Mouse (Mus musculus) regulatory T cell (primary cell): ENCODE data around the gene Slc4a5.

ENCODE experiments used
- in situ Hi-C: fragments of 300-600 bp; cut with MboI, MseI; formaldehyde crosslinking; loops from one replicate; pipeline ENCODE4 v1.15.1; 2025; ENCODE audit warnings: high pct_unique_total_duplicates

Gene Slc4a5

DNA sequence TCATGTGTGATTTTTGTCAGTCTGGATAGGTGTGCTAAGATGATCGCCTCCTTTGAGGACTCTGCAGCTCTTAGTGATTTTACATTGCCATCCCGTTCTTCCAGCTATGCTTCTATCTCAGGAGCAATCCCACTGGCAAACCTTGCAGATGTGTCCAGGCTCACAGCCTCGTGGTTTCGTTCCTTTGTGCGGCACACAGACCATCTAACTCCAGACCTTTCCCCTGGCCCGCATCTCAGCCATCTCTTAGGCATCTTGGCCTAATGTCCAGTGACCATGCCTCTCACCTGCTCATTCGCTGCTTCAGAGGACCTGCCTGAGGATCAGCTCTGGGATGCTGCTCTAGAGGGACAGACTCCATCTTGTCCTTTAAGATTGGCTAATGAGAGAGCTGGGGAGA is 130.5 kb downstream of the Slc4a5 start:
- in situ Hi-C loops = loop anchor here (5.0 kb wide), 2 partner anchors 162 to 322 kb away; no protein-coding TSS in a partner anchor

DNA sequence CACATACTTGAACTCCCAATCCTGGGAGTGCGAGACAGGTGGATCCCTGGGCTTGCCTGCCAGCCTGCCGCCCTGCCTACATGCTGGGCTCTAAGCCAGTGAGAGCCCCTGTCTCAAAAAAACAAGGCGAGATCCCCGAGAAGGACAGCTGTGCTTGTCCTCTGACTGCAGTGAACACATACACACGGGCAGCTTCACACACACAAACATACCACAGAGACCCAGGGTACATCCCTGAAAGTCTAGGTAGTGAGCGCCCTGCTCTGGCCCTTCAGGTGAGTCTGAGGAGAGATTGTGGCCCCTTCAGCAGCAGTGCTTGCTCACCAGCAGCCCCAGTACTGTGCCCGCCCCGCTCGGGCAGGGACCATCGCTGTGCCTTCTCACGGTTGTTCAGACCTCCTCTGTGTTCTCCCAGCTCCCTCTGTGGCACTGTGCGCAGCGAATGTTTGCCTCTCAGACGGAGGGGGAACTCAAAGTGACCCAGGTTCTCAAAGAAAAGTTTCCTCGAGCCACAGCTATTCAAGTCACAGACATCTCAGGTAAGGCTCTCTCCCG is 131.3 kb downstream of the Slc4a5 start:
- in situ Hi-C loops = loop anchor here (5.0 kb wide), 2 partner anchors 161 to 321 kb away; no protein-coding TSS in a partner anchor

DNA sequence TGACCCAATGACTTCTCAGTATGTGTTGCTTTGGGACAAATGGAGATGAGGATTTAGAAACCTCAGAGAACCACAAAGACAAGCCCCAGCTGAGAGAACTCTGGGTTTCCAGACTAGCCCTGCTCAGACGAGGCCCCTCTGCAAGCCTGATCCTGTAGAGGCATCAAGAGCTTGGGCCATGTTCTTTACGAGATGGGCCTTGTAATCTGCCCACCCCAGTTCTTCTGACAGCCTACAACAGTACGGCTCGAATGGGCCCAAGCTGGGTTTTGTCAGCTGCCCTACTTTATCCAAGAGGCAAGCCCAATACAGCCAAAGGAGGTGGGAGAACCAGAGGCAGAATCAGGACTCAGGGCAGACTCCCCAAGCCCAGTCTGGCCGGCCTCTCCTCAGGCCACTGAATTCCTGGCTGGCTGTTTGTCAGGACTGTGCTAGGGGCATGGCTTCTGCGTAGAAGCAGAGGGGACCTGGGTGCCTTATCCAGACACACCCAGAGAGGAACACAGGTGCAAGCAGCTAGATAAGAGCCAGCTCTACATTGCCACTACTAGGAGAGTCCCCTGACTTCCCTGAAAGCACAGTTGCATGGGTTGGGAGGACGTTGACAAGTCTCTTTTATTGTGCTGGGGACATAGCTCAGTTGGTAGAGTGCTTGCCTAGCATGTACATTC is 132.0 kb downstream of the Slc4a5 start:
- in situ Hi-C loops = loop anchor here (5.0 kb wide), 2 partner anchors 161 to 321 kb away; no protein-coding TSS in a partner anchor

DNA sequence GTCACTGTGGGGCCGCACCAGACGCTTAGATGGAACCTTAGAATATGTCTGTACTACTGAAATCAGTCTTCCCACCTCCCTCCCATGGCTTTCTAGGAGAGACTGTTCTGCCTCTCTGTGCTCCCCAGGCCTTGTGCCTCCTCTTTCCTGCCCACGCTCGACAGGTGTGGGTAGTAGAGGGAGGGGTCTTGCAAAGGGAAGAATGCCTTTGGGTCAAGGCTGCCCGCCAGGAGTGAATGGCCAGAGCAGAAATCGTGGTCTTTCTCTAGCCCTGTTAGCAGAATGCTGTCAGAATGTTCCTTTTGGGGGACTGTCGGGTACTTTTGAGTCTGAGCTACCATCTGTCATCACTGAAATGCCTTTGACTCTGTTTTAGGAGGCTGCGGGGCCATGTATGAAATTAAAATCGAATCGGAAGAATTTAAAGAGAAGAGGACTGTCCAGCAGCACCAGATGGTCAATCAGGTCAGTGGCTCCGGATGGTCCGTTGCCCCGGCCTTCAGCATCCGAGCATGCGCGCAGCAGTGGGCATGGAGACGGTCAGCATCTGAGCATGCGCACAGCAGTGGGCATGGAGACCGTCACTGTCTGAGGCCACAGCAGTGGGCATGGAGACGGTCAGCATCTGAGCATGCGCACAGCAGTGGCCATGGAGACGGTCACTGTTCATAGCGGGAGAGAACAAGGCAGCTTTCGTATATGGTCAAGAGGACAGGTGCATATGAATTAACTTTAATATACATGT is 133.2 kb downstream of the Slc4a5 start:
- in situ Hi-C loops = loop anchor here (5.0 kb wide), 2 partner anchors 159 to 319 kb away; no protein-coding TSS in a partner anchor
